Mouse (Mus musculus) midbrain, postnatal 0 days (tissue): ENCODE measurements around the gene Mfap5. TPM values are rescaled to one million over a fixed set of nuclear protein-coding genes. Genes with fewer than 3 reads are reported as not detected.
A peak's percentile ranks its signal among the peaks of the same experiment; 100 is the strongest.
"Not testable (repeated sequence)": the region's sequence is repeated elsewhere in the genome, so short reads cannot be mapped to it uniquely, and the experiment has no call there.

Experiments used
- ATAC-seq: fragments of 200-750 bp; cut with Nextera tagmentation; 2 replicates; pipeline ENCODE4 v1.8.0; 2017; ENCODE audit warnings: moderate number of reproducible peaks, mild to moderate bottlenecking, moderate TSS enrichment, moderate library complexity; ENCODE audit not compliant: low FRiP score
- DNase-seq: peaks from one replicate; pipeline ENCODE4 v3.0.0-alpha.2; 2015; ENCODE audit warnings: low spot score
- H3K27ac ChIP-seq: fragments of 300-500 bp; sonication (generic); 2 replicates; pipeline ENCODE4 v1.5.1; 2014; ENCODE audit warnings: low read depth, mild to moderate bottlenecking, low read length, mixed read lengths
- H3K27me3 ChIP-seq: fragments of 300-500 bp; sonication (generic); 2 replicates; pipeline ENCODE4 v1.6.1; 2014; ENCODE audit warnings: low read length, control low read depth, mixed read lengths; ENCODE audit not compliant: insufficient read depth
- H3K36me3 ChIP-seq: fragments of 300-500 bp; sonication (generic); 2 replicates; pipeline ENCODE4 v1.6.1; 2014; ENCODE audit warnings: low read length, control low read depth, mixed read lengths; ENCODE audit not compliant: insufficient read depth
- H3K4me1 ChIP-seq: fragments of 300-500 bp; sonication (generic); 2 replicates; pipeline ENCODE4 v1.6.1; 2014; ENCODE audit warnings: mild to moderate bottlenecking, control low read depth, antibody characterized with exemption, low read length, mixed read lengths; ENCODE audit not compliant: insufficient read depth
- H3K4me2 ChIP-seq: fragments of 300-500 bp; sonication (generic); 2 replicates; pipeline ENCODE4 v1.6.1; 2014; ENCODE audit warnings: low read depth, mild to moderate bottlenecking, low read length, mixed read lengths; ENCODE audit not compliant: poor library complexity, severe bottlenecking
- H3K4me3 ChIP-seq: fragments of 300-500 bp; sonication (generic); 2 replicates; pipeline ENCODE4 v1.5.1; 2014; ENCODE audit warnings: low read depth, mild to moderate bottlenecking, low read length, moderate library complexity
- H3K9ac ChIP-seq: fragments of 300-500 bp; sonication (generic); replicated peaks from 2 replicates; pipeline ENCODE4 v1.6.1; 2014; ENCODE audit warnings: mild to moderate bottlenecking, low read length, moderate library complexity, mixed read lengths; ENCODE audit not compliant: poor library complexity, severe bottlenecking
- H3K9me3 ChIP-seq: fragments of 300-500 bp; sonication (generic); 2 replicates; pipeline ENCODE4 v1.6.1; 2016; ENCODE audit warnings: low read length, control low read depth
- CTCF ChIP-seq: IDR thresholded peaks from 2 replicates; pipeline ENCODE4 v1.5.1; 2016; ENCODE audit warnings: antibody characterized with exemption, mild to moderate bottlenecking
- WGBS: fragments of 180-500 bp; shearing (Covaris S2); extraction: QIAGEN DNeasy Blood & Tissue Kit; methylation state at CpG from one replicate; pipeline ENCODE4 v1.1.7; 2014; 5-methylcytosine and 5-hydroxymethylcytosine counted together
- polyA plus RNA-seq: library from polyadenylated mRNA; unstranded; fragments of >200 nt; fragmentation: Nextera tagmentation; extraction: Ambion mirVana; gene quantifications from 2 replicates; pipeline ENCODE4 v1.2.1, GENCODE M21; 2015
- total RNA-seq: library from RNA; depleted of rRNA; stranded (reverse); fragments of >200 nt; gene quantifications from 2 replicates; pipeline ENCODE4 v1.2.3, GENCODE M21; 2014

The Mfap5 gene
- total and polyA plus RNA-seq, 2 experiments from 2014 or later = 1.9 to 10.1 TPM

DNA sequence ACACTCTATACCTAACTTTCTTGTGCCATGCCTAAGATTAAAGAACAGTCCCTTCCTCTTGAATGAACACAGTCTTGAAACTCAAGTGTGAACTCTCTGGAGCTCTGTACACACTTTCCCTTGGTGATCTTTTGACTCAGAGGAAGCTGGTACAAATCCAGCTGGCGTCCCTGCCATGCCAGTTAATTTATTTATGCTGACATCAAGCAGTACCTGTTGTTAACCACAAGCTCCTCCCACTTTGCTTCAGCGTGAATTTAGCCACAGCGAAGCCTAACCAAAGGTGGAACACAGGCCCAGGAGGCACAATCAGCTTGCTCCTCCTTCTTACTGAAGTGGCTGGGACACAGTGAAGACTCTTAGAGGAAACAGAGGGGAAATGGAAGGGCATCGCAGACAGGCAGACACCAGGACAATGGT is 27.2 kb downstream of the Mfap5 start:
- ATAC-seq = no peak
- Histone ChIP-seq H3K4me2 (peak overlapping the region; percentile 9; the same call in 1 of the 2 replicates), H3K27ac (no peak overlapping the region), H3K27me3 (no peaks in the 10 kb centered on the region), H3K4me3 (no peak overlapping the region), H3K9me3 (no peaks in the 10 kb centered on the region), H3K9ac (no peak overlapping the region), H3K36me3 (no peaks in the 10 kb centered on the region), H3K4me1 (no peaks in the 10 kb centered on the region)
- DNase-seq = peak; percentile 19
- no peak for TF ChIP-seq CTCF
- 6% methylated on average over 4 of the region's 4 CpGs for WGBS

GRCm38 (mm10) chr6:122534032-122534431 is 28.4 kb downstream of the Mfap5 start:
- H3K27me3 ChIP-seq = no peaks in the 10 kb centered on the region
- H3K27ac ChIP-seq = no peak overlapping the region
- no peak for DNase-seq
- TF ChIP-seq CTCF = no peak
- ATAC-seq = no peak
- no peak overlapping the region for H3K4me3 ChIP-seq
- H3K4me1 ChIP-seq = no peaks in the 10 kb centered on the region
- H3K4me2 ChIP-seq = no peak overlapping the region
- no peaks in the 10 kb centered on the region for H3K9me3 ChIP-seq
- WGBS = 27% methylated on average over 3 of the region's 3 CpGs
- no peak overlapping the region for H3K9ac ChIP-seq
- no peaks in the 10 kb centered on the region for H3K36me3 ChIP-seq

DNA sequence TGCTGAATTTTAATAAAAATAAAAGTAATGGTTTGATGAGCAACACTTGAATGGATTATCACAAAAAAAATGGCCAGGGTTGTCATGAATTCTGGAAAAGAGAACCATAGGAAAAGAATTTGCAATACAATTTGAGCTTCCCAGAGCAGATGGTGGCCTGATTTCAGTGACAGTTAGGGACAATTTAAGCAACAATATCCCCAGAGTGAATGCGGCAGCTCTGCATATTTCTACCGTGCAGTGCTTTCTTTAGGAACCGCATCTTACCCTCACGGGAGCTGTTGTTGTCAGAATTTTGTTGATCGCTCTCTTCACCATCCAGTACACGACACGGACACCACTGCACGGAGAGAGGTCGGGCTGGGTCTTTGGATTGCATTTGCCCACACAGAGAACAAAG is 33.9 kb downstream of the Mfap5 start:
- 61% methylated on average over 9 of the region's 9 CpGs for WGBS
- H3K36me3 ChIP-seq = no peaks in the 10 kb centered on the region

GRCm38 (mm10) chr6:122542459-122542858 is 36.8 kb downstream of the Mfap5 start:
- not testable (repeated sequence) for H3K4me1 ChIP-seq, ATAC-seq, H3K36me3 ChIP-seq, H3K9ac ChIP-seq, H3K4me2 ChIP-seq, H3K9me3 ChIP-seq, DNase-seq, H3K27ac ChIP-seq, H3K27me3 ChIP-seq, H3K4me3 ChIP-seq
- 82% methylated on average over 5 of the region's 5 CpGs for WGBS

More for the DNA sequence above, 33.9 kb downstream of the Mfap5 start:
- no peak for DNase-seq
- no peak for ATAC-seq
- H3K4me3 ChIP-seq = no peak overlapping the region
- no peak overlapping the region for H3K27ac ChIP-seq
- H3K9me3 ChIP-seq = no peaks in the 10 kb centered on the region
- TF ChIP-seq CTCF = no peak
- H3K9ac ChIP-seq = no peak overlapping the region
- no peaks in the 10 kb centered on the region for H3K4me1 ChIP-seq
- no peak overlapping the region for H3K4me2 ChIP-seq
- H3K27me3 ChIP-seq = no peaks in the 10 kb centered on the region

- no peak overlapping the region for H3K4me3 ChIP-seq
- no peak overlapping the region for H3K27ac ChIP-seq
- 86% methylated on average over 5 of the region's 5 CpGs for WGBS
- ATAC-seq (no peak), DNase-seq (no peak)
- no peaks in the 10 kb centered on the region for H3K27me3 ChIP-seq
- no peaks in the 10 kb centered on the region for H3K4me1 ChIP-seq
- H3K9me3 ChIP-seq = no peaks in the 10 kb centered on the region
- H3K36me3 ChIP-seq = no peaks in the 10 kb centered on the region
- H3K4me2 ChIP-seq = no peak overlapping the region
- no peak for TF ChIP-seq CTCF
- H3K9ac ChIP-seq = no peak overlapping the region
These were observed 37.9 kb downstream of the Mfap5 start for GRCm38 (mm10) chr6:122543574-122543973.

DNA sequence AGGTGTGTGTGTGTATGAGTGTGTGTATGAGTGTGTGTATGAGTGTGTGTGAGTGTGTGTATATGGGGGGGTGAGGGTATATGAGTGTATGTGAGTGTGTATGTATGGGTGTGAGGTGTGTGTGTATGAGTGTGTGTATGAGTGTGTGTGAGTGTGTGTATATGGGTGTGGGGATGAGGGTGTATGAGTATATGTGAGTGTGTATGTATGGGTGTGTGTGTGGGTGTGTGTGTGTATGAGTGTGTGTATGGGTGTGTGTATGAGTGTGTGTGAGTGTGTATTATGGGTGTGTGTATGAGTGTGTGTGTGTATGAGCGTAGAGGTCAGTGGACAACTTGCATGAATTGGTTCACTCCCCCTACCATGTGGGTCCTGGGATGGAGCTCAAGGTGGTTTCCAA is 39.0 kb downstream of the Mfap5 start:
- WGBS = 94% methylated on average over 1 of the region's 1 CpGs
- Histone ChIP-seq H3K27ac (no peak overlapping the region), H3K27me3 (no peaks in the 10 kb centered on the region), H3K4me1 (no peaks in the 10 kb centered on the region), H3K4me3 (no peak overlapping the region), H3K9me3 (no peaks in the 10 kb centered on the region), H3K36me3 (no peaks in the 10 kb centered on the region), H3K9ac (no peak overlapping the region), H3K4me2 (no peak overlapping the region)
- ATAC-seq = peak; percentile 47; the same call in 1 of the 2 replicates
- no peak for DNase-seq
- TF ChIP-seq CTCF = no peak
